Mouse (Mus musculus) liver, embryonic 16.5 days (tissue): ENCODE data around the gene Gfpt2. TPM values are rescaled to one million over a fixed set of nuclear protein-coding genes. Genes with fewer than 3 reads are reported as not detected.

Experiments used
- ATAC-seq: fragments of 200-750 bp; cut with Nextera tagmentation; 2 replicates; pipeline ENCODE4 v1.8.0; 2017; ENCODE audit warnings: low read depth, mild to moderate bottlenecking, moderate number of reproducible peaks, moderate library complexity
- H3K27ac ChIP-seq: fragments of 300-500 bp; sonication (generic); 2 replicates; pipeline ENCODE4 v1.5.1; 2014; ENCODE audit warnings: mild to moderate bottlenecking, low read length
- H3K27me3 ChIP-seq: fragments of 300-500 bp; sonication (generic); 2 replicates; pipeline ENCODE4 v1.6.1; 2014; ENCODE audit warnings: low read depth, low read length, mixed read lengths; ENCODE audit not compliant: control insufficient read depth, insufficient read depth
- H3K36me3 ChIP-seq: fragments of 300-500 bp; sonication (generic); 2 replicates; pipeline ENCODE4 v1.6.1; 2014; ENCODE audit warnings: mild to moderate bottlenecking; ENCODE audit not compliant: control insufficient read depth, insufficient read depth
- H3K4me1 ChIP-seq: fragments of 300-500 bp; sonication (generic); 2 replicates; pipeline ENCODE4 v1.6.1; 2014; ENCODE audit warnings: low read depth, low read length, mixed read lengths; ENCODE audit not compliant: control insufficient read depth
- H3K4me2 ChIP-seq: fragments of 300-500 bp; sonication (generic); 2 replicates; pipeline ENCODE4 v1.6.1; 2014; ENCODE audit warnings: low read depth, low read length, mixed read lengths
- H3K4me3 ChIP-seq: fragments of 300-500 bp; sonication (generic); 2 replicates; pipeline ENCODE4 v1.5.1; 2014; ENCODE audit warnings: low read depth, mild to moderate bottlenecking, low read length
- H3K9ac ChIP-seq: fragments of 300-500 bp; sonication (generic); 2 replicates; pipeline ENCODE4 v1.6.1; 2014; ENCODE audit warnings: low read depth, low read length
- H3K9me3 ChIP-seq: fragments of 300-500 bp; sonication (generic); replicated peaks from 2 replicates; pipeline ENCODE4 v1.6.1; 2016; ENCODE audit warnings: low read length; ENCODE audit not compliant: control insufficient read depth
- WGBS: fragments of 180-500 bp; shearing (Covaris S2); extraction: QIAGEN DNeasy Blood & Tissue Kit; methylation state at CpG from one replicate; pipeline ENCODE4 v1.1.7; 2014; ENCODE audit not compliant: insufficient replicate concordance; 5-methylcytosine and 5-hydroxymethylcytosine counted together
- polyA plus RNA-seq: library from polyadenylated mRNA; unstranded; fragments of >200 nt; fragmentation: Nextera tagmentation; extraction: Ambion mirVana; gene quantifications from 2 replicates; pipeline ENCODE4 v1.2.1, GENCODE M21; 2015

The Gfpt2 gene
- polyA plus RNA-seq, 1 experiment from 2014 or later = 0.80 TPM

DNA sequence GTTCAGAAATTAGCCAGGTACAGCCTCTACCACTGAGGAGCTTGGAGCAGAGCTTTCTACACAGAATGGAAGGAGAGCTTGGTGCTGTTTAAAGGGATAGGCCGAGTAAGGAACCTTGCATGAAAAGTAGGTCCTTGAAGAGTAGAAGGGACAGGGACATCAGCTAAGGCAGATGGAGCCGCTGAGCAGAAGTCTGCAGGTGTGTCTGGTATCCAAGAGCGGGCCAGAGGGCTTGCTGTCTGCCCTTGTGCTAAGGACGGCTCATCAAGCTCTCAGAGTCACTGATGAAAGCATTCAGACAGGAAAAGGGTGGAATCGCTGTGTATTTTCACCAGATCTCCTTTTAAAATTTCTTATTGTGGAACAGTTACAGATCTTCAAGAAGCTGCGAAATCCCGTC, 56.4 kb downstream of the Gfpt2 start:
- WGBS = 78% methylated on average over 7 of the region's 7 CpGs
- H3K4me2 ChIP-seq = no peak overlapping the region
- H3K36me3 ChIP-seq = 0 out of 2 replicates have a peak, but pooled peaks cover 2% of the 10 kb centered on the region
- H3K27ac ChIP-seq = no peak overlapping the region
- no peaks in the 10 kb centered on the region for H3K27me3 ChIP-seq
- ATAC-seq = no peak
- H3K4me1 ChIP-seq = peaks cover 24% of the 10 kb centered on the region
- no peak overlapping the region for H3K4me3 ChIP-seq
- no peaks in the 10 kb centered on the region for H3K9me3 ChIP-seq
- no peak overlapping the region for H3K9ac ChIP-seq

DNA sequence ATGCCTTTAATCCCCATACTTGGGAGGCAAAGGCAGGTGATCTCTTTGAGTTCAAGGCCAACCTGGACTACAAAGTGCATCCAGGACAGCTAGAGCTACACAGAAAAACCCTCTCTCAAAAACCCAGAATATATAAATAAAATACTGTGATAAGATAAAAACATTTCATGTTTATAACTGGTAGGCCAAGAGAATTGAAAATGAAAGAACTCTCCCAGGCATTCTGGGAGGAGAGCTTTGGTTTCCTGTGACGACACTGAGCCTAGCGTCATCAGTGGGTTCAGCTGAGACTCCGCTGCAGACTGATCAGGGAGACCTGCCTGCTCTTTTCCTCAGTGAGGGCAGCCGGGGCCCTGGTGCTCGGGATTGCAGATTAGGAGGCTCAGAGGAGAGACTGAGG, 61.2 kb downstream of the Gfpt2 start:
- 63% methylated on average over 5 of the region's 5 CpGs for WGBS
- H3K27me3 ChIP-seq = no peaks in the 10 kb centered on the region
- 0 out of 2 replicates have a peak, but pooled peaks cover 2% of the 10 kb centered on the region for H3K36me3 ChIP-seq
- H3K9ac ChIP-seq = no peak overlapping the region
- no peak overlapping the region for H3K27ac ChIP-seq
- no peaks in the 10 kb centered on the region for H3K9me3 ChIP-seq
- no peak overlapping the region for H3K4me2 ChIP-seq
- H3K4me3 ChIP-seq = no peak overlapping the region
- no peak for ATAC-seq
- peaks cover 4% of the 10 kb centered on the region for H3K4me1 ChIP-seq

DNA sequence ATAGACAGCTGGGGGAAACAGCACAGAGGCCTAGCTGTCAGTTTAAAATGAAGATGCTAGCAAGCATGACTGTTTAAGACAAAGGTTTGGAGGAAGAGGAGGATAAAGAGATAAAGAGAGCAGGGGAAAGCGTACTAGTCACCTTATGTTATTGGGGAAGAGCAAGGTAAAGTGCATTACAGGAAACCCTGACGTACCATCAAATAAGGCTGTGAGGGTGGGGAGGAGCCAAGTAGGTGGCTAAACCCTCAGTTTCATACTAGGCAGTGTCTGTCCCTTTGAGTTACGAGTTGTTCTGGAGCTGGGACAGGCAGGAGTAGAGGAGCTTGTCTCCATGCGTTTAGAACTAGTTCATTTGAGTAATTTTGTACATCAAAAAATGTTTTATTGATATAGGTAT, 67.2 kb downstream of the Gfpt2 start:
- 73% methylated on average over 4 of the region's 4 CpGs for WGBS
- Histone ChIP-seq H3K27me3 (no peaks in the 10 kb centered on the region), H3K36me3 (no peaks in the 10 kb centered on the region), H3K9ac (no peak overlapping the region), H3K27ac (no peak overlapping the region), H3K4me1 (peaks cover 7% of the 10 kb centered on the region), H3K4me3 (no peak overlapping the region), H3K4me2 (no peak overlapping the region), H3K9me3 (no peaks in the 10 kb centered on the region)
- ATAC-seq = no peak

DNA sequence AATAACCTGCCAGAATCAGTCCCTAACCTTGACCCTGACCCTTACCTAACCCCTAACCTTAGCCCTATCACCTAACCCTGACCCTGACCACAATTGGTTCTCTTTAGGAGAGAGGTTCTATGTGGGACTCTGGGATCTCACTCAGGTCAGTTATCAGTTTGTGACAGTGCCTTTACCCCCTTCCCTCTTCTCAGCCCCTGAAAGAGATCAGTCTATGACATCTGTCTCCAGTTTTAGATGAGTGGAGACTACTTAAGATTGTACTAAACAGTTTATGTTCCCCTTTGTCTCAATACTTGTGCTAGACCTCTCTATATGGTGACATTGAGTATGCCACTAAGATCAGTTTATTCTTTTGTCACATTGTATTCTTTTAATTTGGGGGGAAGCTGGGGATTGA, 69.9 kb downstream of the Gfpt2 start:
- Histone ChIP-seq H3K4me2 (no peak overlapping the region), H3K4me1 (peaks cover 7% of the 10 kb centered on the region), H3K27ac (no peak overlapping the region; the same call in 1 of the 2 replicates), H3K9me3 (no peaks in the 10 kb centered on the region), H3K4me3 (no peak overlapping the region), H3K9ac (no peak overlapping the region), H3K27me3 (no peaks in the 10 kb centered on the region), H3K36me3 (peaks cover 4% of the 10 kb centered on the region)
- peak; percentile 76 for ATAC-seq

DNA sequence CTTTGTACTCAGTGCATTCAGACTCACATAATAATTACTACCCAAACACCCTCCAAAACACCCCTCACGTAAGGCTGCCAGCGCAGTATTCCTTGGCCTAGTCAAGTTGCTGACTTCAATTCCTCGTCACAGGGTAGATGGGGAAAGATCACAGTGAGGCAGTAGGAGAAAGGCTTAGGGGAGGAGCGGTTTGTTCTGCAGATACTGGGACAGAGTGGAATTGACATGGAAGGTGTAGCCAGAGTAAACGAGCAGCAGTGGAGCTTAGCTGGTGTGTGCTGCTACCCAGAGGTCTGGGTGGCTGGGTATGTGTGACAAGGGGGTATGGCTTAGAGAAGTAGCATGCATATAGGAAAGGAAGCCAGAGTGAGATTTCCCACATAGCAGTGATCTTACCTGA, 73.3 kb downstream of the Gfpt2 start:
- no peak overlapping the region for H3K4me2 ChIP-seq
- no peak overlapping the region for H3K9ac ChIP-seq
- H3K36me3 ChIP-seq = peaks cover 4% of the 10 kb centered on the region
- no peaks in the 10 kb centered on the region for H3K27me3 ChIP-seq
- H3K9me3 ChIP-seq = no peaks in the 10 kb centered on the region
- no peak overlapping the region for H3K27ac ChIP-seq
- H3K4me3 ChIP-seq = no peak overlapping the region
- WGBS = 75% methylated on average over 5 of the region's 5 CpGs
- peaks cover 3% of the 10 kb centered on the region for H3K4me1 ChIP-seq
- ATAC-seq = no peak

DNA sequence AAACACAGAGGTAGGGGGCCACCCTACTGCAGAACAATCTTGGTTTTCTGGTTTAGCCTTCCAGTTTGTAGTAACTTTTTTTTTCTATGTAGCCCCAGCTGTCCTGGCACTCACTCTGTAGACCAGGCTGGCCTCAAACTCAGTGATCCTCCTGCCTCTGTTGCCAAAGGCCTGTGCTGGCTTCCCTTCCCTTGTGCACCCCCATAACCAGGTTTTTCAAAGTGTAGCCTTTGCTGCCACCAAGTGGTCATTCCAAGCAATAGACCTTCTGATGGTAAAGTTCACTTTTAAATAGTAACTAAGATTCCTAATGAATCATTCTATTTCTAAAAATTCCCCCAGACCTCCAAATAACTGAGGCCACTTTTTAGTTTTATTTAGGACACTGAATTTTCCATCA, 75.8 kb downstream of the Gfpt2 start:
- Histone ChIP-seq H3K36me3 (peaks cover 6% of the 10 kb centered on the region), H3K9ac (no peak overlapping the region), H3K9me3 (no peaks in the 10 kb centered on the region), H3K4me1 (peaks cover 11% of the 10 kb centered on the region), H3K4me3 (no peak overlapping the region), H3K27ac (no peak overlapping the region), H3K4me2 (no peak overlapping the region), H3K27me3 (no peaks in the 10 kb centered on the region)
- no peak for ATAC-seq

DNA sequence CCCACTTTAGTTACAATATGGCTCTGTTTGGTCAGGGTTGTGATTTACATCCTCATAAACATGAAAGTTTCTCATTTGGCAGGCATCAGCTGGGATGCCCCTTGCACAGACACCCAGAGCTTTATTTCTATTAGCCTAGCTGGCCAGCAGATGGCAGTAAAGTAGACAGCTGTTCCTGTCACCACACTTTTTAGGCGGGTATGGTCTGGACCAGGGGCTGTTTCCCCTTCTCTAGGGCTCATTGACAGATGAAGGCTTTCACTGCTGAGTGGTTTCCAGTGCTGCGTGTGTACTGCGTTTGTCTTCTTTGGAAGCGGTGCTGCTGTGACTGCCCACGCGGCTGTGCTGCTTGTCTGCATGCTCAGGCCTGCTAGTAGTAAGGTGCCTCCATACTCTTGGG, 77.9 kb downstream of the Gfpt2 start:
- no peak overlapping the region for H3K27ac ChIP-seq

DNA sequence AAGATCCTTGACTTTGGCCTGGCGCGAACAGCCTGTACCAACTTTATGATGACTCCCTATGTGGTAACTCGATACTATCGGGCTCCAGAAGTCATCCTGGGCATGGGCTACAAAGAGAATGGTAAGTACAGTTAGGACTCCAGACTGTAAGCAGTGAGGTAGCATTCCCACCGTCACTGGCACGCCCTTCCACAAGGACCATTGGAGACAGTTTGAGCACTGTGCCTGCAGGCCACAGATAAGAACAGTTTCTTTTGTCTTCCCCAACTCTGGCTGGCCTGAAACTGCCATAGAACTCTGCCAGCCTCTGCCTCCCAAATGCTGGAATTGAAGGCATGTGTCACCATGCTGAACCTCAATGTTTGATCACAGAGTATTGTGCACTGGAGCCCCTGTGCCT, 78.8 kb downstream of the Gfpt2 start:
- H3K4me1 ChIP-seq = peaks cover 11% of the 10 kb centered on the region
- H3K27me3 ChIP-seq = no peaks in the 10 kb centered on the region
- H3K4me2 ChIP-seq = peak overlapping the region; percentile 32; the same call in 1 of the 2 replicates
- H3K9me3 ChIP-seq = no peaks in the 10 kb centered on the region
- WGBS = 38% methylated on average over 6 of the region's 6 CpGs
- H3K27ac ChIP-seq = peak overlapping the region; percentile 58
- H3K4me3 ChIP-seq = no peak overlapping the region
- peaks cover 2% of the 10 kb centered on the region for H3K36me3 ChIP-seq
- H3K9ac ChIP-seq = no peak overlapping the region
- ATAC-seq = peak; percentile 88

More for the DNA sequence above, 77.9 kb downstream of the Gfpt2 start:
- peaks cover 6% of the 10 kb centered on the region for H3K36me3 ChIP-seq
- H3K9me3 ChIP-seq = no peaks in the 10 kb centered on the region
- 53% methylated on average over 6 of the region's 6 CpGs for WGBS
- peaks cover 11% of the 10 kb centered on the region for H3K4me1 ChIP-seq
- H3K4me3 ChIP-seq = no peak overlapping the region
- H3K27me3 ChIP-seq = no peaks in the 10 kb centered on the region
- H3K9ac ChIP-seq = no peak overlapping the region
- no peak for ATAC-seq
- no peak overlapping the region for H3K4me2 ChIP-seq

DNA sequence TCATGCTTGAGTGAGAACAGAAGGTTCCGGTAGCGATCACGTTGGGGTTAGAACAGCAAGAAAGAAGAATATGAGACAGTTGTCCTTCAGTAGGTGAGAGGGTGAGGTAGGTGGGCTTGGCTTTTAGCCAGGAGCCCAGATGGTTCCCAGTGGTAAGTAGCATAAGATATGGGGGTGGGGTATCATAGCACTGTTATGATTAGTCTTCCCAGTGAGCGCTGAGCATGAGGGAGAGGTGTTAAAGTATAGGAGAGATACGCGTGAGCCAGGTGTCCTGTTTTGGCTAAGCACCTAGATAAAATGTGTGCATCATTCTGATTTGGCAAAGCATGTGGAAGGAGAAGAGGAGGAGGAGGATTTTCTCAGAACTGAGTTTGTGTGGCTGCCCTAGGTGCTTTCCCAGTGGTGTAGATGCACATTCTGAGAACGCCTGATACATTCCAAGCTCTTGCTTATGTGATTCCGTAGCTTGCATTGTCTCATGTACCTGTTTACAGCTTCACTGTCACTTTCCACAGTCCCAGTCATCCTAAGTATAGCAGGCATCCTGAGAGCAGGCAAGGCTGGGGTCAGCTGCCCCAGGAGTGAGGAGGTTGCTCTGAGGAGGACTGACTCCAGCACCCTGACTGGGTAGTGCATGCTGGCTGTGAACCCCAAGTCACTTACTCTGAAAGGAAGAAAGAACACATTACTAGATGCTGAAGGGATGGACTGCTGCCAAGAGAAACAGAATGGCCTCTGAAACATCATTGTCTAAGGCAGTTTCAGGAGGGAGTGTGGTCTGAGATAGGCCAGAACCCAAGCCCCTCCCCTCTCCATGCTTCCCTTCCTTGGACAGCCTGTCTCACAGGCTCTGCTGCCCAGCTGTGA, 83.2 kb downstream of the Gfpt2 start:
- Histone ChIP-seq H3K4me3 (no peak overlapping the region), H3K27me3 (no peaks in the 10 kb centered on the region), H3K9me3 (no peaks in the 10 kb centered on the region), H3K9ac (no peak overlapping the region), H3K36me3 (peaks cover 7% of the 10 kb centered on the region), H3K27ac (no peak overlapping the region), H3K4me1 (peaks cover 11% of the 10 kb centered on the region), H3K4me2 (no peak overlapping the region)
- ATAC-seq = no peak
- 82% methylated on average over 8 of the region's 8 CpGs for whole genome bisulfite sequencing
